Mouse (Mus musculus): ENCODE data around the gene Gm16434.
"Not testable (repeated sequence)": the region's sequence is repeated elsewhere in the genome, so short reads cannot be mapped to it uniquely, and the experiment has no call there.

The Gm16434 gene

GRCm38 (mm10) chr14:7194440-7194839, at the start of gene Gm16434:
Gm16434 (minus strand) TSS chr14:7194540.
- DNase-seq, result not testable (repeated sequence)

GRCm38 (mm10) chr14:7243498-7243897, 49.2 kb upstream of the Gm16434 start:
- DNase-seq, result peak; percentile 4 to 17

DNA sequence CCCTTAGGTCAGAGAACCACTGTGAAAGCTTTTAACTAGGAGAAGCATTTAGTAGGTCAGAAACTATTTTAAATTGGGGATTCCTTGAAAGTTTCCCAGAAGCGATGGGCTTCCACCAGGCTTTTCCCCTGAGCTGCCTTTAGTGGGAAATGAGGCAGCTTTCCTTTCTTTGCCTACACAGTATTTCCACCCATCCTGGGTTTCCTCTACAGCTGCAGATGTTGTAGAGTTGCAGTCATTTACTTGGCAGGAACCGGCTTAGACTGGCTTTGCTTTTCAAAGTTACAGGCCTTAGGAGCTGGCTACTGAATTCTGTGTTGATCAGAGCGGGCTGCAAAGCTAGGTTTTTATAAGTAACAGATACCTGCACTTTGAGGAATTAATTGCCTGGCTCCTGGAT, 5.7 kb upstream of the Gm16434 start:
- peak in 1 of 2 experiments; percentile 3 for DNase-seq

DNA sequence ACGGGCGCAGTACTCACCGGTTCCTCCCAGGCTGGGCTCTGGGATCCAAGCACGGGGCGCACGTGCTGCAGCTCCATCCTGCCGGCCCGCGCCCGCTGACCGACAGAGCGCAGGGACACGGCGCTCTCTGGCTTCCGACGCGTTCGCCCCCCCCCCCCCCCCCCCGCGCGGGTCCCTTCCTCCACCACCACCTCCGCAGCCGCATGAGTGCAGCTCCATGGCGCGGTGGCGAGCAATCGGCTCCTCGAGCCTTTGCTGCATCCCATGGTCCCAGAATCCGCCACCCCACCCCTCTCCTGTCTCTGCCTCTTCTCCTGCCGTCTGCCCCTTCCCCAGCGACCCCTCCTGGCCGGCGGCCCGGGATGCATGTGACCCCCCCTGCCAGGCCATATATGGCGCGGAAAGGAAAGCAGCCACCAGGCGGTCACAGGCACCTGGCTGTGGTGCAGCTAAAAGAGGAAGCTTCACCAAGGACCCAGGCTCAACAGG, 19.8 kb downstream of the Gm16434 start, which contains the start of gene Gm3512:
Gene Gm3512 (minus strand): TSS at position 51 of the 489 bp plus-strand sequence.
- peak; percentile 2 to 6 for DNase-seq
